Mouse (Mus musculus) spleen, postnatal 10 days (tissue): ENCODE measurements at regions not wholly inside any gene's neighbourhood (a gene's known extent, or its start where the extent isn't known, plus 50 kb on each side); places are given as distances from the start of the nearest gene placed in this dataset.

Experiments
- DNase-seq, 2 experiments: peaks; one replicate each; pipeline ENCODE4 v3.0.0; 2021 to 2022; ENCODE audit warnings: low spot score in 2 of 2

DNA sequence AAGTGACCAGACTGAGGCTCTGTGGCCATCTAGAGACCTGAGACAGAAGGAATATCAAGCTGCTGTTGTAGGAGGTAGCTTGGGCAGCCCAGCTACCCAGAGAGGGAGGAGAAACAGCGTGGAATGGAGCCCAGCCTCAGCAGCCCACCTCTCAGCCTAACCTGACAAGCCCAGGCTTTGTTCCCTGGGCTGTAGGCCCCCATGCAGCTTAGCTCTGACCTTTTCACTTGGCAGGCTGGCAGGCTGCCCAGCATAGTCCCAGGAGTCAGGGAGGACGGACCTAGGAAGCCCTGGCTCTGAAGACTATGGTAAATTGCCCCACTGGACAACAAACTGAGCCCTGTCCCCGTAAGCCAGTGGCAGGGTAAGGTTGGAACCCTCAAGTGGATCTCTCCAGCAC is 141.8 kb upstream of the Csf3r start:
- DNase-seq = no peak

DNA sequence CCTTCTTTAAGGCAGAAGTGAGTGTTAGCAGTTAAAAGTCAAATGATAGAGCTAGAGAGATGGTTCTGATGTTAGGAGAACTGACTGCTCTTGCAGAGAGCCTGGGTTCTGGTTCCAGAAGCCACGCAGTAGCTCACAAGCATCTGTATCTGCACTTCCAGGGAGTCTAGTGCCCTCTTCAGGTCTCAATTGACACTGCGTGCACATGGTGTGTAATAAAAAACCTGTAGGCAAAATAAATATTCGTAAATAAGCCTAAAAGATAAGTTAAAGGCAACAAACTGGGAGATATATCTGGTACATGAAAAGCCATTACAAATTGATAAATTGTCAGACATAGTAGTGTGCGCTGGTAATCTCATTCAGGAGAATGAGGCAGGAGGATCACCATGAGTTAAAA is 133.8 kb upstream of the Csf3r start:
- DNase-seq = no peak

DNA sequence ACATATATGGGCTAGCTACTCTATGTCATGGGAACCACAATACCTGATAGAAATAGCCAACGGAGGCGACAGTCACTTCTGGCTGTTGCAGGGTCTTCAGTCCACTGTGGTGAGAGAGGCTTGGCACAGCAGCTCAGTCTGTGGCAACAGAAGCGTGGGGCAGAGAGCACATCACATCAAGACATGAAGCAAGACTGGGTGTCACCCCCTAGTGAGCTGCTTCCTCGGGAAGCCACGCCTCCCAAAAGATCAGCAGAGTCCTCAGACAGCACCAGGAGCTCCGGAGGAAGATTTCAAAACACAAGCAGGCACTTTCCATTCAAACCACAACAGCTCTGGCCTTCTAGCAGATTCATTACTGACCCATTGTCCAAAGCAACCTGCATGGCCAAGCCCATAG is 131.2 kb upstream of the Csf3r start:
- DNase-seq = no peak

DNA sequence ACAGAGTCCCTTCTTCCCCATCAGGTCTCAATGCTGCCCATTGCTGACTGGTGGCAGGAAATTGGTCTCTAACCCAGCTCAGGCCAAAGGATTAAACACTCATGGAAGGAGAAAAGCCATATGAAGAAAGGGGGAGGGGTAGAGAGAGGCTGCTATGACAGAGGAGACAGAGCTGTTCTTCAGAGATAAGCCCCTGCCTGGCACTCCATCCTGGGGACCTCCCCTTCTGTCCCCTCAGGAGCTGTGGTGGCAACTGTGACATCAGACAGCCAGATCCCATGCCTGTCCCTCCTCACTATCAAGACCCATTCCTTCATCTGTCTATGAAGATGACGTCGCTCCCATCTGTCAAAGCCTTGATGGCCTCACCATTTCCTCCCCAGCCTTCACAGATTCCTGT is 126.6 kb upstream of the Csf3r start:
- no peak for DNase-seq

DNA sequence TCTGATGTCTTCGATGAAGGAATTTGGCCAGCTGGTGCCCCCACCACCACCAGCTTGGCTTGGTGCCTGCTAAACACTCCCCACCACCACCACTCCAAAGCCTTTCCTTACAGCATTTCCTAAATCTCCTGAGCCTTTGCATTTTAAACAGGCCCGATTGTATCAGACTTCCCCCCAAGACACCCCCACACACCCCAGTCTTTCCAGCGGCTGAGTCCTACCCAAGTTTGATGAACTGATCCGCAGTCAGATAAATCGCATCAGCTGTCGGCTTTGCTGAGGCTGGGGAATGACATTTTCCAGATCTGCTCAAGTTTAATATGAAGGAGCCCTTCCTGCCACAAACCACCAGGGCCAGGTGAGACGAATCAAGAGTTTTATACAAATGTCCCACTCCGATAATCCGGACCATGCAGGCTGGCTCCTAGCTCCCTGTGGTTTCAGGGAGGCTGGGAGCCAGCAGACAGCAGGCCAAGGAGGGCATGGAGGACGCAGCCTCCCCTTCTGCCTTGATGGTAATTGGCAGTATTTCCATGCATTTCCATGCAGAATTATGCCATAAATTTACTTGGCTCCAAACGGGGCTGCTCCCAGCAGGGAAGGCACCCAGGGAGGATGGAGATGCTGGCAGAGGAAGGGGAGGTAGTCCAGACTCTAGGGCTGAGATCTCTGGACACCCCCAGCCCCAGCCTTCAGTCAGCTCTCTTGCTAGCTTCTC is 125.6 kb upstream of the Csf3r start:
- DNase-seq = no peak

DNA sequence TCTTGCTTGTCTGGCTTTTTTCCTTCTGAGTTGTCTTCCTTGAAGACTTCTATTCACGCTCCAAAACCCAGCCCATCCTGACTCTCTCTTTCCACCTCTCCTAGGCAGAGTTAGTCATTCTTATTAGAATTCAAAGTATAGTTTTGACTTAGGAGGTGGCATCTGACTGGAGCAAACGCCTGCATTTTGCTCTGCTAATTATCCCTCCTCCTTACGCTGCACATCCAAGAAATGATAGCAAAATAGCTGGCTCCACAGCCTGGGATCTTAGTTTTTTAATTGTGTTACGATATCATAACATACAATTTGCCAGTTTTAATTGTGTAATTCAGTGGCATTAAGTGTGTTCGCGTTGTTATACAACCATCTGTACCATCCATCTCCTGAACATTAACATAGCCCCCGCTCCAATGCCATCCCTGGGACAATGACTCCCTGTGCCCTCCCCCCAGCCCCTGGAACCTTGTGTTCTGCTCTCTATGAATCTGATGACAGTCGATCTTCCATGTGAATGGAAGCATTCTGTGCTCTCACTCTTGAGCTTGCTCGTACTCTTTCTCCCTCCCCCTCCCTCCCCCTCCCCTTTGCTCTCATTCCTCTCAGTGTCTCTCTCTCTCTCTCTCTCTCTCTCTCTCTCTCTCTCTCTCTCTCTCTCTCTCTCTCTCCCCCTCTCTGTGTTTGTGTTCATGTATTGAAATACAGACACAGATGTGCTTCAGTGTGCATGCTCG is 122.6 kb upstream of the Csf3r start:
- no peak for DNase-seq

DNA sequence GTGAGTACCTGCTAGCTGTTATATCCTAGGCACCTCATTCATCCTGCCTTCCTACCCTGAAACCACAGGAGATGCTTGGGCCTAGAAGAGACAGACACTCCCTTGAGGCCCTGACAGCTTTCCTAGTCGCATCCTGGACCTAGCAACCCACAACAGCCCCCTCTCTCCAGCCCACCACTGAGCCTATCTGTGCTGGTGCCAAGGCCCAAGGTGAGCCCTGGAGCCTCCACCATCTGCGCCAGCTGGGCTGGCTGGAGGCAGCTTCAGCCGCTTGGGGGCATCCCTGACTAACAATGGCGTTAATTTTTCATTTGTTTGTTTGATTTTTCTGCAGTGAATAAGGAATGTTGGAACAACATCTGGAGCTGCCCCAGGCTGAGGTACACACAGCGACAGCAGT is 118.1 kb upstream of the Csf3r start:
- DNase-seq = no peak

DNA sequence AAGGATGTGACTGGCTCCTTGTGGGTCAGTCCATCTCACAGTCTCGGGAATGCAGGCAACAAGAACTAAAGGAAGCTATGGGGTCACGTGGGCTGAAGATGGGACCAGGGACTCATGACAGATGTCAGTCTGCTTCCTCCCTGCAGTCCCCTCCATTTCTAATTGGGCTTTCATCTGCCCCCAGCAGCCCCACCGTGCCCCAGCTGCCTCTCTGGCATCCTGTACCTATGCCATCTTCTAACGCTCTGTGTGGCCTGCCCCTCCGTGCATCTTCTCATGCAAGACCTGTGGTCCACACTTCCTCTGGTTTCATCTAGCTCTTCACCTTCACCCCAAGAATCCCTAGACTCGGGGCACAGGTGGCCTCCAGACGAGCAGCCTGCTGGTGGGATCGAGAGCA is 115.4 kb upstream of the Csf3r start:
- no peak for DNase-seq

DNA sequence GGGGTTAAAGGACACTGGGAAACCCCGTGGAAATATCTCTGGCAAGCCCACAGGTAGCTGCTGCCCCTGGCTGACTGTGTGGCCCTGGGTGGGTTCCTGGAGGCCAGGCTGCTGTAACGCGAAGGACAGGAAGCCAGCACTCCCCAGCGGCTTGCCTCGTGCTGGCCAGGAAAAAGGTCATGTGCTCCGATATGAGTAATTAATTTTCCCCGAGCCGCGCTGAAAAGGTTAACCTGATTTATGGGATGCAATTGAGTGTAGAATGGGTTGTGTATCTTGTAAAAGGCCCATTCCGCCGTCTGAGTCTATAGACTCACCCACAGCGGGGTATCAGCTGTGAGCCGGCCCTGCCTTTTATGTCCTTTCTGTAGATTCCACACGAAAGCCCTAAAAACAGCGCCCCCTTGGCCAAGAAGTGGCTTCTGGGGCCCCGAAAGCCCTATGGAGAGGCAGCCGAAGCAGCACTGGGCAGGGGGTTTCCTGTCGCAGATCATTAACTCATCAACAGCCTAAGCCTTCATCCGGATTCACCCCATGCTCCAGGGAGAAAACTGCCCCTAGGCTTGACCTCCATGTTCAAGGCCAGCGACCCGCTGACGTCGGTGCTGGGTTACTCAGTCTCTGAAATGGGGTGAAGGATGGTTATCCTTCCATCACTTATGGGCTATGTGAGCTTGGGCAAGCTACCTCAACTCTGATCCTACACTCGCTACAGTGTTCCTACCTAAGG is 112.6 kb upstream of the Csf3r start:
- no peak for DNase-seq

DNA sequence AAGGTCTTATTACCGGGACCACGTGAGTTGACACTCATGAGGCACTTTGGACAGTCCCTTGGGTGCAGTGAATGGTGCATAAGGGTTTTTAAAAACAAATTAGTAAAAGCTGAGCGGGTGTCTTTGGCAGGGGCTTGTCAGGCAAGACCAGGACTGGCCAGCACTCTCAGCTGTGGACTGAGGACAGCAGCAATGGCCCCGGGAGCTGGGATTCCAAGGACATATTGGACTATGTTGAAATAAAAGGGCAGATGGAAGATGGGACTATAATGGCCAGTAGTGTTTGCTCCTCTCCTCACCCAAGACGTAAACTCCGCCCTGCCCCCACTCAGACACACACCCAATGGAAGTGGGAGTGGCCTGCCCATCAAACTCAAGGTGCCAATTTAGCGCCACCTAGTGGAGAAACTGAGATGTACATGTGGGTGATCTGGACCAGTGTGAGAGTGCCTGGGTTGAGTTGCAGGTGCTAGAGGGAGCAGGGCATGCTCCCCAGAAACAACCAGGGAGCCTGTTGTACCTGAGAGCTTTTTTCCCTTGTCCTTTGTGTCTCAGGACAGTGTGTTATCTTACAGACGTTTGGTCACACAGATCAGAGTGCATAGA is 111.8 kb upstream of the Csf3r start:
- DNase-seq = peak; percentile 9 to 58

DNA sequence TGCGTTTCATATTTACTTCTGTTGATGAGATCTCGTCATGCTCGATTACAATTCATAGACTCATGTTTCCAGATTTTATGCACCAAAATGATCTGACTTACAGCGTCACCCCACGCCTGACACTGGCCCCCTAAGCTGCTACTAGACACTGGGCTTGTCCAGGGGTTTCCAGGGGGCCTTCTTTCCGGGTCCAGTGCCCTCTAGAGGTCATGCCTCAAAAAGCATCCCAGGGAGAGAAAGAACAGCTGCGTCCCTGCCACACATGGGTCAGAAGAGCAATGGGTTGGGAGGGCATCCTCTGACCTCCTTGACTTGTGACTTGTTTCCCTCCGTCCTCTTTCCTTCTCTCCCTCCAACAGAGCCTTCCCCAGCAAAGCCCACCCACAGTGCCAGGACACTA is 109.2 kb upstream of the Csf3r start:
- DNase-seq = no peak

DNA sequence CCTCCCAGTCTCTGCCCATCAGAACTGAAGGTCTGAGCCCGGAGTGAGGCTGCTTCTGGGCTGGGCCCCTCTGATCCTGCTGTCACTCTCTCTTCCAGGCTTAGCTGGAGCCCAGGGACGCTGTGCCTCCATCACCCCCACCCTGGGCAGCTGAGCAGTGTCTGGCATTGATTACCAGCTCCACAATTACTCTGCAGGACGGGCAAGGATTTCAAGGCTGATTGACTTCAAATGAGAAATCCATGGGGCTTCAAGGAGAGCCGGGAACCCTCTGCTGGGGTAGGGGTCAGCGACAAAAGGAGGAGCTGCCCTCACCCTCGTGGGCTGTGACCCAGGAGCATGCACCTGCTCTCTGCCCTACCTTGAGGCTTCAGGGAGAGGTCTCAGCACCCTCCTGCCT is 107.1 kb upstream of the Csf3r start:
- DNase-seq = no peak

DNA sequence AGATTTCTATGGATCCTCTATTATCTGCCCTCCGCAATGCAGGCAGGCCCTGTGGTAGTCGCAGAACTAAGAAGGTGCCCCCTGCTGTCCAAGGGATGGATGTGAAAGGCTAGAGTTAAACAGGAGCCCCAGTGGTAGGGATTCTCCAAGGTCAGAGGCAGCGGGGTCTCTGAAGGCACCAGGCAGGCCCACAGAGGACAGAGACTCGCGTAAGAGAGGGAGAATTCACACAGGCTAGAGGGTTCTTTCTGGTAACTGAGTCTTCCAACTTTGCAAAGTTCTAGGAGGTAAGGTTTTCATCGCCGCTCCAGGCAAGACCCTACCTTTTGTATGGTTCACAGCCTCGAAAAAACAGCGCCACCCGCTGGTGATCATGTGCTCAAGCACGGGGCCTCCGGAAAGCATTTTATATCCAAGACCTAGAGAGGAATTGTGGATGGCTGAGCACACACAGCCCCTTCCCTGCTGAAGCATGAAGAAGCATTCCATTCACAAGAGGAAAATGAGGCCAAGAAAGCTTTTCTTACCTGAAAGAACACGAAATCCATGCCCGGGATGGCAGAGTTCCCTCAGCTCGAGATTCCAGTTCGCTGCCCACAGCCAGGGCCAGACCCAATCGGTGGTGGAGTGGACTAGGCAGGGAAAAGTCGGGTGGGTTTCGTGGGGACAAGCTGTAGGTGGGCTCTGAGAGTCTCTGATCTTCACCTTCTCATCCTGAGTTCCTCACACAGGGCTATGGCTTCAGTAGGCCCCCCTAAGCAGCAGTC is 102.6 kb upstream of the Csf3r start:
- peak in 1 of 2 experiments; percentile 50 for DNase-seq

DNA sequence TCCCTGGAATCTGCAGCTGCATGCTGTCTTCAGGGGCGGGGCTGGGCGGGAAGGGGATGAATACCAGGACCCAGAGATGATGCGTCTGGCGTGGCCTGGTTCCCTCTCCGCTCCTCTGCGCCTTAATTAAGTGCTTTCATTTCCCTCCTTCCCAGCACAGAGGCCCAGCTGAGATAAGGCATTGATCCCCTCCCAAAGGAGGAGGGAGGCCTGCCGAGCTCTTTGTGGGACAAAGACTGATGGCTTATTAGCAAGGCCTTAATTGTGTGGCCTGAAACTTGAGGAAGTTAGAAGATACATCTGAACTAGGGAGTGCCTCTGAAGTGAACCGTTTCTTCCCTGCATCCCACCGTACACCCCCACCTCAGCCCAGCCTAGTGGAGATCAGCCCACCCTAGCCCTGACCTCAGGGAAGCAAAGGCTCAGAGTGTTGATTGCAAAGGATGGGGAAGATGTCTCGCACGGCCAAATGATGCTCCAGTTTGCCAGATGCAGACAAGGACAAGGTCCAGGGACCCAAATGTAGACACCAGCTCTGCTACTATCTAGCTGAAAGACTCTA is 102.0 kb upstream of the Csf3r start:
- no peak for DNase-seq

DNA sequence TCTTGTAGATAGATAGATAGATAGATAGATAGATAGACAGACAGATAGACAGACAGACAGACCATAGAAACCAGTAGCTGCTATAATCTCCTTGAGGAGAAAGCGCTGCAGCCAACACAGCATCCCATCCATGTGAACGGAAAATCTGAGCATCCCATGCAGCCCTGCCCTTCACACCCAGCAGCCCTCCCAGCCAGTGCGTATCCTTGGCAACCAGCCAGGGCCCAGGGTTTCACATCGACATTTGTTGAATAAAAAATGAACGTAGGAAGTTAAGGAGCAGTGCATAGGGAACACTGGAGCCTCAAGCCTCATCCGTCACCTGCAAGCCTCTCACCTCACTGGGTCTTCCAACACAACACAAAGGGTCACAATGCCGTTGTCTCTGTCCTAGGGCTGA is 101.1 kb upstream of the Csf3r start:
- DNase-seq = no peak

DNA sequence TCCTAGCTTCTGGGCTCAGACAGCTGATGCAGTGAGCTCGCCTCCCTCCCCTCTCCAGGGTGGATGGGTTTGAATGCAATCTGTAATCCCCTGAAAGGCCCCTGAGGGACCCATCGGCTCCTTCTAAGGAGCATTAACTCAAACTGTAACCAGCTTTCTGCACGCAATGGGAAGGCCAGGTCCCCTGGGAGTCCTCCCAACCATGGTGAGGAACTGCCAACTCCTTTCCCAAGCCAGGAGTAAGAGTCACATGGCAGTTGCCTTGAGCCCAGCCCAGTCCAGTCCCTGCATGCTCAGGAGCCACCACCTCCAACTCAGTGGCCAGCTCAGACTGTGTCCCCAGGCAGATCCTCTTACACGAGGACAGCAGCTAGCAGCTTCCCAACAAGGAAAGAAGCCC is 96.2 kb upstream of the Csf3r start:
- DNase-seq = no peak

DNA sequence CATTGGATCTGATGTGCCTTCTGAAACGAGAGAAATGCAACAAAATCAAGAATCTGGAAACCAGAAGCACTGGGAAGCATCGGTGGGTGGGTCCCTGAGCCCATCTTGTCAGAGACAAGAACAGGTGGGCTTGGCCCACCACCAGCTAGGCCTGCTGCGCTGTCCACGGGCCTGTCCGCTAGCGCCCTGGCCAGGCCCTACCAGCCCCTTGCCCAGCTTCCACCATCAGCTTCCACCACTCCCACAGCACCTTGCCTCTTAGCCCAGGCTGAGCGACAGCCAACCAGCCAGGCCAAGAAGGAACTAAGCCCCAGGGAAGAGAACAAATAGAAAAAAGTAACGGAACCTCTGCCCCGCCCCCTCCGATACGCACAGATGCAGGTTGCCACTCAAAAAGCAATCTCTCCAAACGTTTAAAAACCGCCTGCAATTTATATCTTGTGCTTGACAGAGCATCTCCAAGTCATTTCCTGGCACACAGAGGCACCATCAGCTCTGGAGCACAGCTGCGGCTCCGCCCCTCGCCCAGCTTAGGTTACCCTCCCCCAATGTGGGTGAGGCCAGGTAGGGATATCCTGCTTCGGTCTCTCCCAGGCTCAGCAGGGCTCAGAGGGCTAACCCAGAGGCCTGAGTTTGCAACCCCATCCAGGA is 95.1 kb upstream of the Csf3r start:
- DNase-seq = peak in 1 of 2 experiments; percentile 60

DNA sequence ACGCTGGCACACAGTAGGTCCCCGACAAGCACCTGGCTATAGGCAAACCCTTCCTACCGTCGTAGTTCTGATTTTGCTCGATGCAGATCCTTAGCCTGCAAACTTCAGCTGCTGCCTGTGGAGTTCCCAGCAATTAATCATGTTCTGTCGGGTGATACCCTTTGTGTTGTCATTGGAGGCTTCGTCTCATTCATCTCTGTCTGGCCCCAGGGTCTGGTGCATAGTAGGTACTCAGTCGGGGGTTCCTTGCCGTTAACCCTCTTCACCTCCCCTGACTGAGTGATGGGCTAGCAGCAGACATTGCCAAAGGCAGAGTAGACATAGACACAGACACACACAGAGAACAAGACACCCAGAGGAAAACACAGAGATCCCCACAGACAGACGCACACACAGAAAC is 93.6 kb upstream of the Csf3r start:
- DNase-seq = no peak

DNA sequence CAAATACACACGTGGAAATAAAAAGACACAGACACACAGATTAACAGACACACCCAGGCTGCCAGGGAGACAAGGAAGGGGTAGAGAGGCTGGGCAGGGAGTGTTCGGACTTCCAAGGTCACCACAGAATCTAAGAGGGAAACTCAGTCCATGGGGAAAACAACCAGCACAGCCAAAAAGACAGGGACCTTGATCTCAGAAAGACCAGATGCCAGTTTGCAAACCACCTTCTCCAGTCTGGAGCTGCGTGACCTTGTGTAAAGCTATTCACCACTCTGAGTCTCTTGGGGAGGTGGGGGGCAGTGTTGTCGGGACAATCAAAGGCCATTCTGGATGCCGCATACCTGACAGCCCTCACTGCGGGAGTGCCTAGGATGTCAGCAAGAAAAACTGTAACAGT is 93.0 kb upstream of the Csf3r start:
- DNase-seq = no peak

DNA sequence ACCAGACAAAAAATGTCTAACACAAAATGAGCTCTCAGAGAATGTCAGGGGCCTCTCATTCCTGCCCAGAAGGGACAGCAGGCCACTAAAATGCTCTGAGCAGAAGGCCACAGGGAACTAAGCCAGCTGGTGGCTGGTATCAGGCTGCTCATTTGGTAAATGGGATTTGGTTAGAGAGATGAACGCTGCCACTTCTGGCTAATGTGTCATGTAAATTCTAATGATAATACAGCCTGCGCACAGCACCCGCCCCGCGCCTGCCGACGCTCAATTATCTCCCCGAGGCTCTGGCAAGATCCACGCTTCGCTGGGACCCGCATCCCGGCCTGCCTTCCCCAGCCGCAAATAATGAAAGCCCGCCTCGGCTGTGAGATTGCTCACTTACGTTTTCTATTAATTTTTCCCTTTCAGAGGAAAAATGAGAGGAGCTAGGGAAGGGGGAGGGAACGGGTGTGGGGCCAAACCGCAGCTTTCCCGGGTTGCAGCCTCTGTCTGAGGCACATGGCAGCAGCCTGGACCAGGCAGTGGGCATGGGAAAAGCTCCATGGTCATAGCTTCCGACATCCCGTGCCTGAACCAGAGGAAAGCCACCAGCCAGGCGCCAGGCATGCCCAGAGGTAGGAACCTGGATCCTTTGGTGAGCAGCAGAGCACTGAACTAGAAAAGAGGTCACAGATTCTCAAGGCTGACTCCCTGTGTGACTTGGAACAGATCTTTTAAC is 92.2 kb upstream of the Csf3r start:
- DNase-seq = no peak
